Mouse (Mus musculus): ENCODE measurements around the gene Myoz1.
"Not testable (repeated sequence)": the region's sequence is repeated elsewhere in the genome, so short reads cannot be mapped to it uniquely, and the experiment has no call there.

Gene Myoz1
- long read RNA-seq, experiment 1 = 0 reads
- long read RNA-seq, experiment 2 = 0 reads

DNA sequence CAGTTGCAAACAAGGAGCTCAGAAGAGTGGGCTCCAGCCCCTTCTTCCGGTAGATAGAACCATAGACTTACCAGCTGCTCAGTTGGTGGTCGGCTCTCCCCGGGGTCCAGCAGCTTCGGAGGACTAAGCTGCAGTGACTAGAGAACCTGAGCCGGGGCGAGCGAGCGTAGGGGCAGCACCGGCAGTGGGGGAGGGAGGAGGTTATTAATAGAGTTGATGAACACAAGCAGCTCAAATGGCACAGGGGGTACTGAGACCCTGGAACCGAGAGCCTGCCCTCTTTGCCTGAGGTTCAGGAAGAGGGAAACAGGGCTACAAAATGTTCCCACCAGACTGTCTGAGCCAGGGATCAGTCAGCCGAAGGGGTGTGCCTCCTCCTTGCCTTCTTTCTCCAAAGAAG lies at the start of gene Myoz1:
Gene Myoz1 (minus strand): TSS at position 180 of the 400 bp plus-strand sequence.
- intact Hi-C loops (cut with DNase I) = no loop called here

DNA sequence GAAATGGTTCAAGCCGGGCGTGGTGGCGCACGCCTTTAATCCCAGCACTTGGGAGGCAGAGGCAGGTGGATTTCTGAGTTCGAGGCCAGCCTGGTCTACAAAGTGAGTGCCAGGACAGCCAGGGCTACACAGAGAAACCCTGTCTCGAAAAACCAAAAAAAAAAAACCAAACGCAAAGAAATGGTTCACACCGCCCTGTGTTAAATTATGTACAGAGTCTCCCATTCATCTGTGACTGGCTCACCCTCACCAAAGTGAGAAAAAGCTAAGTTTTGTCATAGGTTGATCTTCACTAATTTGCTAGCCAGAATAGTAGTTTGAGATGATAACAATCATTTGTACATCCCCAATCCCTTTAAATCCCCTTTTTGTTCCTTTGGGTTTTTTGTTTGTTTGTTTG lies 47.1 kb upstream of the Myoz1 start:
- intact Hi-C loops (cut with DNase I) = not testable (repeated sequence)

DNA sequence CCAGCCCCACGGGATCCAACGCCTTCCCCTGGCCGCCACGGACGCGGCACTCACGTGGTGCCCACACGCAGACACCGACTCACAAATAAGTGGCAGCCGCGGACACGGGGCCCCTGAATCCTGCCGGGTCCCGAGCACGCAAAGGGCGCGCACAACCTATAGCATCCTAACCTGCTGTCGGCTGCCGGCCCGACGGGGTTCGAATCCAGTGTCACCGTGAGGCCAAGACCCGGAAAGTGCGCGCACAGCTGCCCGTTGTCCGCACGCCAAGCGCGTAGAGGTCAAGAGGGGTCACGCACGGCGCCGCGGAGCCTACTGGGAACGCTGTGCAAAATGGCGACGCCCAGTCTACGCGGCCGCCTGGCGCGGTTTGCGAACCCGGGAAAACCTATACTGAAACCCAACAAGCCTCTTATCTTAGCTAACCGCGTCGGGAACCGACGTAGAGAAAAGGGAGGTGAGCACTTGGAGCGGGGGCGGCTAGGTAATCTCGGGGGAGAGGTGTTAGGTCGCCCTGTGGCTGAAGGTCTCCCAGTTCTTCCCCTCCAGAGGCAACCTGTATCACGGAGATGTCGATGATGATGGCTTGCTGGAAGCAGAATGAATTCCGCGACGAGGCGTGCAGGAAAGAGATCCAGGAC lies 46.5 kb upstream of the Myoz1 start, which contains the start of gene Chchd1:
Gene Chchd1 (plus strand): TSS at position 266 of the 641 bp plus-strand sequence.
- intact Hi-C loops (cut with DNase I) = no loop called here

DNA sequence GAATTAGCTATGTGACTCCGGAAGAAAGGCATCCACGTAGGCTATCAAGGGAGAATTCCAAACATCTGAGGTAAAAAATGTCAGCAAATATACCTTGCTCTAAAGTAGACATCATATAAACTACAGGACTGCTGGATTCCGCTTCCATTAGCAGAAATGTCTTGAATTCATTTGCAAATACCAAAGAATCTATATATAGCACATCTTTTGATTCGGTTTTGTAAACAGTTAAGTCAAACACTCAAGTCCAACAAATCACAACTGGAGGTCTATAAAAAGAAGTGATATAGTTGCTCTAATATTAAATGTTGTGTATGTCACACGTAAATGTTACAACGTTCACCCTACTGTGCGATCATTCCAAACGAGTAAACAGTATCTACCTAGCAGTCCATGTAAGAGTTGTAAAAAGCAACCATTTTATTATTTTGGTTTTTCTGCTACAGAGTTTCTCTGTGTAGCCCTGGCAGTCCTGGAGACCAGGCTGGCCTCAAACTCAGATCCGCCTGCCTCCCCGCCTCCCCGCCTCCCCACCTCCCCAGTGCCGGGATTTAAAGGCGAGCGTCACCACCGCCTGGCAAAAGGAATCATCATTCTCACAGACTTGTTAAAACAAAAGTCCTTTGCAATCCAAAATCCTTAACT lies 45.9 kb upstream of the Myoz1 start:
- intact Hi-C loops (cut with DNase I) = no loop called here

DNA sequence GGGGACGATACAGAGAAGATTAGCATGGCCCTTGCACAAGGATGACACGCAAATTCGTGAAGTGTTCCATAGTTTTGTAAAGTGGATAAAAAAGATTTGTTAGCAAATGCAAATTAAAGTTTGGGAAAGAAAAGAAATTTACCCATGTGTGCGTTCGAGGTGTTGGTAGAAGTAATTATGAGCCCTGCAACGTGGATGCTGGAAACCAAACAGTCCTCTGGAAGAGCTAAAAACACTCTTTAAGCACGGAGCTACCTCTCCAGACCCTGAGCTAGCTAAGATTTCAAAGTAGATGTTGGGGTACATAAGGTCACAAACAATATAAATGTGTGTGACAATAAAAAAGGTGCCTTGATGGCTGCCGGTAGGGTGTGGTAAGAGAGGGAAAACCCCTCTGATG lies 45.2 kb upstream of the Myoz1 start:
- intact Hi-C loops (cut with DNase I) = no loop called here

DNA sequence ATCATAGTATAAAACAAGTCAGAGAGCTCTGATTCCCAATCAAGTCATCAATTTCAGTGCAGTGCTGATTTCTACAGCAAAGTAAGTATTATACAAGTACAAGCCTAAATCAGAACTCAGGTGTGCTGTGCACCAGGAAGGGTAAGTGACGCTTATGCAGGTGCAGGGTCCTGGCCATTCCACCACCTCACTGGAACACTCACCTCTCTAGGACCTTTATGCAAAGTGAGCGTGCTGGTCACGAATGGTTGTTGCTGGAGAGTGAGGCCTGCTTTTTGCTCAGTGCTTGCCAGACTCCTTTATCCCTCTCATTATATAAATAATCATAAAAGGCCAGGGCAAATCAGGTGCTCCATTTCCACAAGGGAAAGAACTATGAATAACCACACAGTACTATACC lies 44.0 kb upstream of the Myoz1 start:
- intact Hi-C loops (cut with DNase I) = no loop called here

- intact Hi-C loops (cut with DNase I) = no loop called here
Measured at GRCm38 (mm10) chr14:20698515-20698914, 42.2 kb upstream of the Myoz1 start.

- intact Hi-C loops (cut with DNase I) = no loop called here
Measured at GRCm38 (mm10) chr14:20696986-20697385, 40.6 kb upstream of the Myoz1 start.

- intact Hi-C loops (cut with DNase I) = no loop called here
Measured at GRCm38 (mm10) chr14:20695761-20696520, 39.6 kb upstream of the Myoz1 start.

- intact Hi-C loops (cut with DNase I) = no loop called here
Measured at GRCm38 (mm10) chr14:20694884-20695760, 38.8 kb upstream of the Myoz1 start, which contains the start of gene Fut11. Gene Fut11 (plus strand): TSS chr14:20694968.

GRCm38 (mm10) chr14:20694185-20694883 lies 38.0 kb upstream of the Myoz1 start:
- intact Hi-C loops (cut with DNase I) = no loop called here

DNA sequence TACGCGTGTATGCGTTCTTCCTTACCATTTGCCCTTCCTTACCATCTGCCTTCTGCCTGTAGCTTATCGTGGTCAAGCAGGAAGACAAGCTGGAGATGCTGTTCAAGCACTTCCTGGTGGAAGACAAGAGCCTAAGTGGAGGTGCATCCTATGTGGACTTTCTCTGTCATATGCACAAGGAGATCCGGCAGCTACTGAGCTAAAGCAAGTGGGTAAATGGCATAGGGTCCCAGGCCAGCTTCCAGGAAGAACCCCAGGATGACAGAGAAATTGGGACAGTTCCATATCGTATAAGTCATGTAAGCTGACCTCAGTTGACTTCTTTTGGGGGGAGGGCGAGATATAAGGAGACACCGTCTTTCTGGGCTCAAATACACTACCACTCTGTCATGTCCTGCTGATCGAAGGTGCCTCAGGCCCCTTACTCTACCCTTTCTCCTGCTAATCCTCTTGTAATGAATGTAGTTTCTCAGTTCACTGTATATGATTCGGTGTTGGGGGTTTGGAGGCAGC lies 37.3 kb upstream of the Myoz1 start:
- intact Hi-C loops (cut with DNase I) = no loop called here

DNA sequence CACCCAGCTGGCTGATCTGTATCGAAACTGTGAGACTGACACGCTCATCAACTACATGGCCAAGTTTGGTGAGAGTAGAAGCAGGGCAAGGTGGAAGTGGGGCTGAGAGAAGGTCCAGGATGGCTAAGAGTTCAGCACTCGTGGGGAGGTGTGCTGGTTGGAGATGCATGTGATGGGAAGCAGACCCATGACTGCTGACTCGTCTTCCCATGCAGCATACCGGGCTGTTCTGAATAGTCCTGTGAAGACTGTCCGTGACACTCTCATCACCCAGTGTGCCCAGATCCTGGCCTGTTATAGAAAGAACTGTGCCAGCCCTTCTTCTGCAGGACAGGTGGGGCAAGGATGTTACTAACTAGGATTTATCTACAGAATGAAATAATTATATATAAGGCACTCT lies 35.4 kb upstream of the Myoz1 start:
- intact Hi-C loops (cut with DNase I) = no loop called here

DNA sequence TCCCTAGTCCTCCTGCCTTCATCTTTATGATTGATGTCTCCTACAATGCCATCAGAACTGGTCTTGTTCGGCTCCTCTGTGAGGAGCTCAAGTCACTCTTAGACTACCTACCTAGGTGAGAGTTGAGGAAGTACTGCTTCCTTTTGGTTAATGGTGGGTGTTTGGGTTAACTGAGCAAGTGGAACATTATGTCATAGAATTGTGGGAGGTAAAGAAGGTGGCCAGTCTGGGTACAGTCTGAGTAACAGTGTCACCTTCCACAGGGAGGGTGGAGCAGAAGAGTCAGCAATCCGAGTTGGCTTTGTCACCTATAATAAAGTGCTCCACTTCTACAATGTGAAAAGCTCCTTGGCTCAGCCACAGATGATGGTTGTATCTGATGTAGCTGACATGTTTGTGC lies 32.7 kb upstream of the Myoz1 start:
- intact Hi-C loops (cut with DNase I) = no loop called here

- intact Hi-C loops (cut with DNase I) = no loop called here
Measured at GRCm38 (mm10) chr14:20686576-20686975, 30.2 kb upstream of the Myoz1 start.

GRCm38 (mm10) chr14:20682498-20682897 lies 26.2 kb upstream of the Myoz1 start:
- intact Hi-C loops (cut with DNase I) = no loop called here

DNA sequence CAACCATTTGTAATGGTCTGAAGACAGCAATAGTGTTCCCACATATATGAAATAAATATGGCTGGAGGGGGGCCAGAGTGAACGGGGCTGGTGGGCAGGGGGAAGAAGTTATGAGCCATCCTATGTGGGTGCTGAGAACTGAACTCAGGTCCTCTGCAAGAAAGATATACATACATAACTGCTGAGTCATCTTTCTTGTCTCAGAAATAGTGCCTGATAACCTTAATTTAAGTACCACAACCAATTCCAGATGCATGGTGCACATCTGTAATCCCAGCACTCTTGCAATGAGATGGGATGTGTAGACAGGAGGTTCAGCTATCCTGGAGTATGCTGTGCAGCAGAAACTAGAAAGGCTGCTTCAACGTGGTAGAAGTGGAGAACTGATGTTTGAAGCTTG lies 25.4 kb upstream of the Myoz1 start:
- intact Hi-C loops (cut with DNase I) = no loop called here

DNA sequence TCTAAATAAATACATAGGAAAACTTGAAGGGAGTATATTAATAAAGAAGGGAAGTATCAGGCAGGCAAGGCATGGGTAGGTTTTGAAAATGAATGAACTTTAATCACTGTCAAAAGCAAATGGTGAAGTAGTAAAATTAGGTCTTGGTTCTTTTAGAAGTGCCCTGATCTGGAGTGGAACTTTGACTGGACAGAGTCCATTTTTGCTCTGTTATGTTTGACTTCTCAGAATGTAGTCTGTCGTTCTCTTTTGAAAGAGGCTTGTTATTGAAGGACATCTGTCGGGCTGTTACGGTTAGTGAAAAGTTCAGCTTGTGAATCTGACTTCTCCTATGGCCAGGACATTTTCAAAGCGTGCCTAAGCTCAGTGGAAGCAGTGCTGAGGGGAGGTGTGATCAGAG lies 21.6 kb upstream of the Myoz1 start:
- intact Hi-C loops (cut with DNase I) = no loop called here

DNA sequence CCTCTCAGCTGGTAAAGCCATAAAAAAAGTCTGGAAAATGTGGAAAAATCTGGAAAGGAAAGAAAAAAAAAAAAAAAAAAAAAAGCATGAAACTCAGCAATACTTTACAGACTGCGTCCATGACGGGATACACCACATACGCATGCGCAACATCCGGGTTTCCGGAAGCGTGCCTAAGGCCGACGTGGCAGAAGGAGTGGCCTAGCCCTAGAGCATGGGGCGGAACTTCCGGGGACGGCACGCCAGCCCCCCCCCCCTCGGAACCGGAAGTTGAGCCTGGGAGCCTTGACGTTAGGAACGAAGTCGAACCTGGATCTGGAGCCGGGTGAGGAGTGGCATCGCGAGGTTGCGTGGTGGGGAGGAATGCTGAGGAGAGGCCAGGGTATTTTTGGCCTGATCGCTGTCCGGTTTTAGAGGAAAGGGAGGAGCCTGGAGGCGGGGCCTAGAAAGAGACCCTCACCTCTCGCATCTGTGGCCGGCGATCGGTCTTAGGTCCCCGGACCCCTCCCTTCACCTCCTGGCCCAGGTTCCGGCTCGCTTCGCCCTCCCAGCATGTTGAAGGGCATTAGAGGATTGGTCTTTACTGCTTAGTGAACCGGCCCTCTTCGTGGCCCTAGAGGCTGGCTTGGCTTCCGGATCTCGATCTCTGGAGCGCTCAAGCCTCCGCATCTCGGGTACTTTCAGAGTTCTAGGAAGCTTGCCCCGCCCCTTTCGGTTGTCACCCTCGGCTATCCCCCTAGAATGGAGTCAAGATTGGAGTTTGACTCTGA lies 17.9 kb upstream of the Myoz1 start, which contains the start of gene Sec24c:
Gene Sec24c (plus strand): TSS at position 245 of the 770 bp plus-strand sequence.
- intact Hi-C loops (cut with DNase I) = no loop called here

DNA sequence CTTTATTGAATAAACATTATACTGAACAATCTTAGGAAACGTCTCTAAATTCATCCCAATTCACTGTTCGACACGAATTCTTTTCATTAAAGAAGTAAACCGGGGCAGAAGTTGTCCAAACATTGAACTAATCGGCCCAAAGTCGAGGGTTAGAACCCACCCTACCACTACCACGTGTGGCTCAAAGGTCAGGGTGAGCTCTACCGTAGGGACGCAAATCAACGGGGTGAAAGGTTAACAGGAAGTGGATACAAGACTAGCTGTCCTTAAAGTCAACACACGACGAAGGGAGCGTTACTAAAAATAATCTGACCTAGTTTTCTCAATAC lies 17.4 kb upstream of the Myoz1 start:
- intact Hi-C loops (cut with DNase I) = no loop called here
